Mouse (Mus musculus): Measurements from ENCODE around the gene Atg7.

GRCm38 (mm10) chr6:114875018-114875558 lies 232.2 kb downstream of the Atg7 start:
- TF ChIP-seq CTCF (conservative IDR thresholded peaks at IDR 0.05 in 1 of 2, IDR thresholded peaks at IDR 0.05 in 1 of 2; ENCODE audit: low read depth in 2 of 2, low read length in 2 of 2) (no peak), POLR2A (IDR thresholded peaks at IDR 0.05; ENCODE audit: low read depth, low read length) (no peak)
